Mouse (Mus musculus) embryonic stem cell, embryonic (primary cell): ENCODE measurements at regions not wholly inside any gene's neighbourhood (a gene's known extent, or its start where the extent isn't known, plus 50 kb on each side); places are given as distances from the start of the nearest gene placed in this dataset.

Experiments used
- CTCF ChIA-PET, 4 experiments: fragments of 300-600 bp in 2 of 4; fragments of 350-600 bp in 2 of 4; sonication (Branson Sonifier 250); formaldehyde crosslinking; loops; one replicate each; lab custom pipeline; 2022; ENCODE audit warnings: inconsistent platforms in 2 of 4; lab: Charles Lee
- POLR2A ChIA-PET, 4 experiments: fragments of 300-600 bp in 2 of 4; fragments of 350-600 bp in 2 of 4; sonication (Branson Sonifier 250); formaldehyde crosslinking; loops; one replicate each; lab custom pipeline; 2022; ENCODE audit warnings: antibody characterized with exemption in 4 of 4, inconsistent platforms in 1 of 4; lab: Charles Lee

- POLR2A ChIA-PET: no interaction called here
- CTCF ChIA-PET: no interaction called here
These were observed 85.0 kb downstream of the Arl4a start for GRCm38 (mm10) chr12:39952854-39953253.

GRCm38 (mm10) chr12:39951911-39952310 lies 85.9 kb downstream of the Arl4a start:
- ChIA-PET POLR2A (no interaction called here), CTCF (interaction anchor here in 1 of 4 experiments (0.6 kb wide), 1 partner anchor 13 kb away, joined by 3 read pairs; no protein-coding TSS in a partner anchor)

- CTCF ChIA-PET: no interaction called here
- POLR2A ChIA-PET: interaction anchor here in 1 of 4 experiments (0.7 kb wide), 1 partner anchor 66 kb away, joined by 3 read pairs; no protein-coding TSS in a partner anchor
These were observed 87.5 kb downstream of the Arl4a start for GRCm38 (mm10) chr12:39950270-39950801.

DNA sequence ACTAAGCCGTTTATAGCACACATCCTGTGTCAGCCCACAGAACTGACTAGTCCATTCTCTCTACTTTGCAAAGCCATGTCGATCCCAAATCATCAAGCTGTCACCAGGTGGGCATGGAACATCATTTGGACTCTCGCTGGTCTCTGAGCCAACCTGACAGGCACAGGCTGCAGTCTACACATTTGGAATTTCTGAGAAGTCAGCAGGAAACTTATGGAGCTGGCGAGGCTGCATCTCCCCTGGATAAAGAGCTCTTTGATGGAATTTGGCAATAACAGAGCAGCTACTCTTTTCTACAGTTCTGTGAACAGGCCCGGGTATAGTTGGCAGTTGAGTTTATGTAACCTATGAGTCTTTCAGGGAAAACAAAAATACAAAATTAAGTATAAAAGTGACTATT lies 94.9 kb downstream of the Arl4a start:
- ChIA-PET POLR2A (interaction anchor here in 1 of 4 experiments (0.9 kb wide), 1 partner anchor 59 kb away, joined by 3 read pairs; no protein-coding TSS in a partner anchor), CTCF (no interaction called here)

DNA sequence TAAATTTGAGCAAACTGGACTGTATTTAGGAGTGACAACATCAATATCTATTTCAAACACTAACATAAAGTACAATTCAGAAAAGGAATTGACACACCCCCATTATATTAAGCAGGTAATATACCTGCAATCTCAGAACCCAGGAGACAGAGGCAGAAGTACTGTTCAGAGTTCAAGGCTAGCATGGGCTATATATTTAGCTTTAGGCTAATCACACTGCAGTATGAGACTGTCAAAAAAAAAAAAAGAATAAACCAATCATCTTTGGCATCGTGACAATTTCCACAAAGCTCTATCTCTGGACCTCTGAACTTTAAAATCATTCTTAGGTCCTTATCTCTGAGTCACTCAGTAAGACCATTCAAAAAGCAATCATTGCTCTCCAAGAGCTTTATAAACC lies 96.7 kb downstream of the Arl4a start:
- ChIA-PET CTCF (interaction anchor here in 1 of 4 experiments (0.7 kb wide), 1 partner anchor 363 kb away, joined by 4 read pairs; no protein-coding TSS in a partner anchor), POLR2A (no interaction called here)

DNA sequence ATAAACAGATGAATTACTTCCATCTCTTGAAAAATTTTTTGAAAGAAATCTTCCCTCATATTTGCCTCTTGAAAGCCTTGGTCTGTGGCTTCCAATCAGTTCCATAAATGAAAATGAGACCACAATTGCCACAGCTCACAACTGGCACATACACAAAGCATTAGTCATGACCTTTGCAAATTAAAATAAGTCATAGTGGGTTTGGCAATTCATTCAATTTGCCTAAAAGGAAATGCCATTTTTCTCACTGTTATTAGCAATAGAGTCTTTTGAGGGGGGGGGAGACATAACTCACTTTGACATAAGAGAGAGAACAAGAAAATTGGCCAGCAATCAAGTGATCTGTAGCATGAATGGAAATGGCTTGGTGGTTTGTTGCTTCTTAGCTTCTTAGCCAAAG lies 98.8 kb downstream of the Arl4a start:
- POLR2A ChIA-PET: no interaction called here
- CTCF ChIA-PET: no interaction called here

- CTCF ChIA-PET: no interaction called here
- POLR2A ChIA-PET: no interaction called here
These were observed 99.6 kb downstream of the Arl4a start for GRCm38 (mm10) chr12:39938211-39938610.

DNA sequence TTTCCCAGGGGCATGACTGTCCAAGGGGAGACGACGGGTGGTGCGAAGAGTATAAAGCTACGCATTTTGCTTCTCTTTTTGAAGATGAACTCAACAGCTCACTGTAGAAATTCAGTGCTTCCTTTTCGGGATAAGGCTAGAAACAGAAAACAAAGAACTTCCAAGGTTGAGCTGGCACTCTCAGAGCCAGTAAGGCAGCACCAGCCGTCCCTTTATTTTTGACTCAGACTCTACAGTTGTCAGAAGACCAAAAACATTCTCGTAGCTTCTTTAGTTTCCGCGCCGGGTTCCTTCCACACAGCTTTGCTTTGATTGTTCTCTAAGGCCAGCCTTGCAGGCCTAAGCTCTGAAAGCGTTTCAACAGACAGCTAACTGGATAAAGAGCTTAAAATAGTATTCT lies 101.5 kb downstream of the Arl4a start:
- POLR2A ChIA-PET: interaction anchor here in 2 of 4 experiments (0.5 to 1.7 kb wide), 2 partner anchors 80 to 101 kb away, joined by 4 to 5 read pairs; no protein-coding TSS in a partner anchor
- CTCF ChIA-PET: interaction anchor here in 1 of 4 experiments (0.6 kb wide), 1 partner anchor 303 kb away, joined by 5 read pairs; no protein-coding TSS in a partner anchor

DNA sequence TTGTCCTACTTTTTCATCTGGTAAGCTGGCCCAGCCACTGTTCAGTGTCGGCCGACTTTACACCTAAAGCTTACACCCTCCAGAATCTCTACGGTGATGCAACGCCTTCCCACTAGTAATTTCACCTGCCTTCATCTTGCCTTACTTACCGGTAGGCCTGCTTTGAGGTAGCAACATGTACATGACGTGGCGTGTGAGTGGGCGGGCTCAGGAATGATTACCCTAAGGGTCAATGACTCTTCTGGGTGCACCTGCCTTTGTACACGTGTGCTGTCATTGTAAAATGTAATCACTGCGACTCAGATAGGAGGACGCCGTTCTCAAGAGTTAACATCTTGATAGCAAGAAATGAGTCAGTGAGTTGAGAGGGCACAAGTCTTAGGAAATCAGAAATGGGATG lies 102.0 kb downstream of the Arl4a start:
- CTCF ChIA-PET: no interaction called here

GRCm38 (mm10) chr12:39934877-39935276 lies 102.9 kb downstream of the Arl4a start:
- ChIA-PET POLR2A (no interaction called here), CTCF (no interaction called here)

More for the DNA sequence above, 102.0 kb downstream of the Arl4a start:
- POLR2A ChIA-PET: interaction anchor here in 1 of 4 experiments (1.7 kb wide), 1 partner anchor 101 kb away, joined by 5 read pairs; no protein-coding TSS in a partner anchor

DNA sequence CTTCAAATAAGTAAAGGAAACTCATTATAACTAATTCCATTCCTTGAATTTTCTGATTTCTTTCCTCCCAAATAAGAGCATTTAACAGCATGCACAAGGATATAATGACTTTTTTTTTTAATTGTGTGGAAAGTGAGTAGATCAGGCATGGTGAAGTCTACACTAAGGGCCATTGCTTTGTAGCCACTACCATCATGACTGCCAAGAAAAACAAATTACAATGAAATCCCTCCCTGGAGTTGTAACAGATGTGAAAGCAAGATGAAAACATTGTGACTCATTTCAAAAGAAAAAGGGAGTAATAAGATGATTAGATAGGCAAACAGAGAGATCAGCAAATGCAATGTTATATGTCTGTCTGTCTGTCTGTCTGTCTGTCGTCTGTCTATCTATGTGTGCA lies 106.6 kb downstream of the Arl4a start:
- ChIA-PET CTCF (no interaction called here), POLR2A (no interaction called here)

- POLR2A ChIA-PET: no interaction called here
These were observed 109.9 kb downstream of the Arl4a start for GRCm38 (mm10) chr12:39927902-39928301.

GRCm38 (mm10) chr12:39927014-39927413 lies 110.8 kb downstream of the Arl4a start:
- CTCF ChIA-PET: no interaction called here

More at GRCm38 (mm10) chr12:39927902-39928301, 109.9 kb downstream of the Arl4a start:
- CTCF ChIA-PET: no interaction called here

DNA sequence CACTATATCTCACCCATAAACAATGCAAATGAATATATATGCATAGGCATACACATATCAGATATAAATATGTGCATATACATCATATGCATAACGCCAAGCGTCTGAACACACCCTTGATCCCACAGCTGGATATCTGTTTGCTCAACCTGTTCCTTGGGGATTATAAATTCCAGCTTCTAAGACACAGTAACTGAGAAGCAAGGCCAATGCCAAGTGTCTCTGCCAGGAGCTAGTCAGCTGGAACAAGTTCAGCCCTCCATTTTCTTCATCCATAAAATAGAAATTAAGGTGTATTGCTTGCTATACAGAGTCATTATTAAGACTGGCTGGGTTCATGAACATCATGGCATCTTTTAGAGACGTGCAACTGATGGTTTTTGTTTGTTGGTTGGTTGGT lies 116.3 kb downstream of the Arl4a start:
- CTCF ChIA-PET: no interaction called here
- POLR2A ChIA-PET: interaction anchor here in 1 of 4 experiments (0.5 to 1.5 kb wide), 2 partner anchors 89 to 96 kb away, joined by 3 to 4 read pairs; no protein-coding TSS in a partner anchor

More at GRCm38 (mm10) chr12:39927014-39927413, 110.8 kb downstream of the Arl4a start:
- POLR2A ChIA-PET: no interaction called here

- CTCF ChIA-PET: no interaction called here
- POLR2A ChIA-PET: no interaction called here
These were observed 117.3 kb downstream of the Arl4a start for GRCm38 (mm10) chr12:39920466-39920913.

GRCm38 (mm10) chr12:39919909-39920308 lies 117.9 kb downstream of the Arl4a start:
- POLR2A ChIA-PET: no interaction called here
- CTCF ChIA-PET: no interaction called here

- POLR2A ChIA-PET: interaction anchor here in 3 of 4 experiments (0.8 to 1.0 kb wide), 3 partner anchors 148 to 149 kb away, joined by 3 to 5 read pairs (median 4); partner anchors contain the start of gene Arl4a (in 1 of the 3)
- CTCF ChIA-PET: no interaction called here
These were observed 149.3 kb downstream of the Arl4a start for GRCm38 (mm10) chr12:39888493-39888892.

DNA sequence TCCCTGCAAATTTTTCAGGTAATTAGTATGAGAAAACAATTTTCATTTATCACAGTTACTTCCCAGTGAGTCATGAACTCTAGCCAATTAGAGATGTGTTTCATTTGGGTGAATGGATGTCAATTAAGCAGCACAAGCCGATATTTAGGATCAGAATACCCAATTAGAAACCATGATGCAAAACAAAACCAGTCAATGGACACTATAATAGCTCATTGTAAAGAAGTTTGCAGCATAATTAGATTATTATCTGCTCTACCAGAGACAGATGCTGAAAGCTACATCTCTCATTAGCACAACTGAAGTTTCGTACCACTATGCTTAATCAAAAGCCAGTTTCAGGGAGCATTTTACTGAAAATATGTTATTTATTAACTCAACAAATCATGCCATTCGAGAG lies 152.5 kb downstream of the Arl4a start:
- POLR2A ChIA-PET: interaction anchor here in 2 of 4 experiments (0.6 to 1.4 kb wide), 2 partner anchors 337 to 377 kb away, joined by 3 to 4 read pairs; no protein-coding TSS in a partner anchor
- CTCF ChIA-PET: no interaction called here

- ChIA-PET CTCF (no interaction called here), POLR2A (no interaction called here)
These were observed 157.5 kb downstream of the Arl4a start for GRCm38 (mm10) chr12:39880309-39880708.

GRCm38 (mm10) chr12:39873917-39874316 lies 163.9 kb downstream of the Arl4a start:
- CTCF ChIA-PET: no interaction called here
- POLR2A ChIA-PET: no interaction called here

GRCm38 (mm10) chr12:39861797-39862196 lies 176.0 kb downstream of the Arl4a start:
- ChIA-PET CTCF (no interaction called here), POLR2A (no interaction called here)
